Mouse (Mus musculus): ENCODE measurements around the gene Spink4.

- TF ChIP-seq CHD2 (IDR thresholded peaks at IDR 0.05; ENCODE audit: low read depth, low read length): no peak
- no peak for TF ChIP-seq HCFC1 (IDR thresholded peaks at IDR 0.05; ENCODE audit: borderline replicate concordance, insufficient read depth, low read length)
- TF ChIP-seq ZC3H11A (IDR thresholded peaks at IDR 0.05; ENCODE audit: borderline replicate concordance, low read depth, low read length): no peak
- no peak for TF ChIP-seq MAFK (IDR thresholded peaks at IDR 0.05; ENCODE audit: insufficient read depth, low read depth, low read length)
Observed at GRCm38 (mm10) chr4:40963536-40963935, 43.7 kb downstream of the Spink4 start.

Data from ES-E14 (cell line).